Mouse (Mus musculus): ENCODE data around the gene Dscaml1.

- TF ChIP-seq CTCF (IDR thresholded peaks at IDR 0.05; ENCODE audit: low read depth) (no peak), EP300 (IDR thresholded peaks at IDR 0.05; ENCODE audit: low read depth) (no peak)
These were observed 8.2 kb upstream of the Dscaml1 start for GRCm38 (mm10) chr9:45418252-45418651.
